Mouse (Mus musculus) T-cell, adult 2 months (primary cell): ENCODE results near the gene Olfr12.

Source experiments
- DNase-seq: peaks from one replicate; pipeline ENCODE4 v3.0.0; 2022; ENCODE audit warnings: low spot score

The Olfr12 gene

DNA sequence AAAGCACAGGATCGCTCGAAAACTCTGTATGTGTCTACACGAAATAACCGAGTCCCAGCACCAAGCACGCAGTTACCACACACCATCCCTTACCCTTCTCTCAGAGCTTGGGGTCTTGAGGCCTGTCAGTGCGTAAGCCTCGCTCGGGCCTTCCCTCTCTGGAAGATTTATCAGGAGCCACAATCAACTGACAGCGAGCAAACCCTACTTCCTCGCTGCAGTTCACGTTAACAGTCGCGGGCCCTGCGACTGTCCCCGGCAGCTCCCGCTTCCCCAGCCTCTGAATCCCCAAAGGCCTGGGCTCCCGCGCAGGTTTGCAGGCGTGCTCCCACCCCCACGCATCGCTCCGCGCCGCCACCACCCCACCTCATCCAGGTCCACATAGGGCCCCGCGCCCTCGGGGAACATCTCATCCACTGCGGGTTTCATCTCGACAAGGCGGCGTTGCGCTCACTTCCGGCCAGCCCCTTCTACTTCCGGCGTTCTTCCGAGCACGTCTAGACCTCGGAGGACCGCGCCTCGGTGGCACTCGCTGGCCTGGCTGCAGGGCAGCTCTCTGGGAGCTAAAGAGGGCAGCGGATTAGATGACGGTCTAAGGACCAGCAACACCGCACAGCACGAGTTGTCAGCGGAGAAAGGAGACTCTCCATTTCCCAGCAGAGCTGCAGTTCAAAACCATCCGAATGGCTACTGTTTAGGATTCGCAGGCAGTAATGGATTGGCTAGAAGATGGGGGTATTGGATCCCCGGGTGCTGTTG is 24.1 kb downstream of the Olfr12 start, which contains the start of gene Cops9:
TSS of gene Cops9 (minus strand) at position 472 of the 759 bp plus-strand sequence.
- DNase-seq = peak; percentile 85

DNA sequence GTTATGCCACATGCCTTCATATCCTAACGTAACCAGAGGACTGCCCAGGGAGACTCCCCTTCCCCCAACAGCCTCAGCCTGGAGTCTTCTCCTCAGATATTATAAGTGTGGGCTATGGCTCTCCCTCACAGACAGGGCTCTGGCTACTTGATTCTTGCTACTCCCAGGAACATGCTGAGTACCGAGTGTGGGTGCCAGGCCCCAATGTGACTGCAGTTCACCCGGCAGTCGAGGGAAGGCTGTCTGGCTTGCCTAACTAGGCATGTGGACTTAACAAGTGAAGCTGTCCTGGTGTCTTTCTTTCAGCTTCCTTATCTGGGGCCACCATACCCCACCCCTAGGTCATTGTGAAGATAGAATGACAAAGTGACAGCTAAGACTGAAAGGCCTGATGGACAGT is 26.1 kb downstream of the Olfr12 start:
- DNase-seq = no peak

DNA sequence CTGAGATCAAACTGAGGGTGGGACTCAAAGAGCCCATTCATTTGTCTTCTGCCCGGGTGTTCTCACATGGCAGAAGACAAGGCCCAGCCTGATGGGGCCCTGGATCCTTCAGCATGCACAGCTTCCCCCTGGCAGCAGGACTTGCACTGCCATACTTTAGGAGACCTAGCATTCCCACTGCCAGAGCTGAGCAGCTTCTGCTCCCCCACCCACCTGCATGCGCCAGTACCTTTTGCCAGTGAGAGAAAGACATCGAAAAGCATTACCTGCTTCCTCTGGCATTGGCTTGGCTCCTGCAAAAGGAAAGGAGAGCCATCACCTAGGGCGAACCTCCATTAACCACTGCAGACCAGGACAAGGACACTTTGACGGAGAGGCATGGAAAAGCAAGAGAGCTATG is 27.3 kb downstream of the Olfr12 start:
- DNase-seq = no peak

DNA sequence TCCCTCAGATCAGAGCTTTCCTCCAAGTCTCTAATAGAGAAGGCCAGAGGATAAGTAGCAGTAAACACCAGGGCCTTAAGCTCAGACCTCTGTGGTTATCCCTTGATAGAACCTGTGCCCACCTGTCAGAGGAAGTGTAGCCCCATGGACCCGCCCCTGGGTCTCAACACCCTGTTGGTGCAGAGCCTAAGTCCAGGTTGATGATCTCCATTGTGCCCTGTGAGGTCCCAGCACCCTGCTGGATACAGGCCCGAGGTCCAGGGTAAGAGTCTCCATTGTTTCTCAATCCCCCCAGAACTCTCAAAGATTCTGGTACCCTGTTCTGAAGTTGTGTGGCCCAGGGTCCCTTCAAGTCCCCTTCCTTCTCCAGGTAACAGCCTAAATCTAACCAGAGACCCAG is 28.5 kb downstream of the Olfr12 start:
- DNase-seq = no peak

DNA sequence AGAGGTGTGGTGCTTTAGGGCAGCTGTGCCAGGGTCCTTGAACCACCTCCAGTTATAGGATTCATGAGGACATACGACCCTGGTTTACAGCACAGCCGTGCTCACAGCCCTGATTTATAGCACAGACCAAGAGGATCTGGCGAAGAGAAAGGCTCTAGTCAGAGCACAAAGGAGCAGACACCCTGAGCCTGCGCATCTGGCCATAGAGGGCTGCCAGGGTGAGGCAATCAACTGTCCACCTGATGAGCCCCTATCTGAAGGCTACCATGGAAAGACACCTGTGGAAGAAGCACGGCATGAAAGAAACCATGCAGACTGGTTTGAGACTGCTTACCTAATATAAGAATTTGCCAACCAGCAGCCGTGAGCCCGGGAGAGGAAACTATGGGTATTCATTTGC is 29.0 kb downstream of the Olfr12 start:
- DNase-seq = no peak

DNA sequence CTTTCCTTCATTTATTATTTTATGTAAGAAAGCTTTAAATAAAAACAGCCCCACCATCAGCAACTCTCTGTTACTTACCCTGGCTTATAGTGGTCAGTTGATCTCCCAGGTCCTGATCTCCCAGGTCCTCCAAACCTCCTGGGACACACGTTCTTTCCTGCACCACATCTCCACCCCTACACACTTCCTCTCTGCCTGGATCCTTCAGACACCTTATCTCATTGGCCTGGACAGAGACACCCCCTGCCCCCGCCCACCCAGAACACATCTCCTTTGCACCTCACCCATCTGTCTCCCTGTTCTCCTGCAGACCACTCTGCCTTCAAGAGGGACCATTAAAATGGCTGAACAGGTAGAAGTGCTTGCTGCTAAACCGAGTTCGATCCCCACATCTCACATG is 29.4 kb downstream of the Olfr12 start:
- no peak for DNase-seq

DNA sequence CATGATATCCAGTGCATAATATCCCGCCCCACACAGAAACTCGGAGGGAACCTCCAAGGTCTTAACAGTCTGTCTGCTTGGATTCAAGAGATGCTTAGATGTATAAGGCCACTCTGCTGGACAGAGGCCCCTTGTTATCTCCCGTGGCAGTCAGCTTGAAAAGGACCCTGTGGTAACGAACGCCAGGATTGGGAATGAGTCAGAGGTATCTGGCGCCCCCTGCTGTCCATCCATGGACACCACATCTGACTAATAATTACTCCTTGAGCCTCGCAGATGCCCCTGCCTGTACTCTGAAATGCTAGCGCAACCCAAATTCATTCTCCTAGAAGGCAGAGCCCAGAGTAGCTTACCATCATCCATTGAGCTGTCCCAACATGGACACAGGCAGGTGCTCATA is 30.2 kb downstream of the Olfr12 start:
- DNase-seq = peak; percentile 24

DNA sequence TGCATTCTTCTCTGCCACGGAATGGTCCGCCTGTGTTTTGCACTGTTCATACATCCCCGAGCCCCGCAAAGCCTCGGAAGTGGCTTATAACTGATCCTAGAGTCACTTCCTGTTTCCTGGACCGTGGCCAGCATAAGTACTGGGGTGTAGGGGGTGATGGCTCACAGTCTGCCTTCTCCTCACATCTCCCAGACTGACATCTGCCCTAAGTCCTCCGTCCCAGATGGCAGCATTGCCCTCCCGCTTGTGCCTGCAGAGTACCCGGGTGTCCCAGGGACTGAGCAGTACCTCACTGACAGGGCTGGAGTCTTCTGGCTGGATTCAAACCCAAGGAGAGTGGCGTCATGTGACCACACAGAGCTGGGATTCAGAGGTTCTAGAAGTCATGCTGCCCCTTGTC is 30.6 kb downstream of the Olfr12 start:
- DNase-seq = peak; percentile 10

DNA sequence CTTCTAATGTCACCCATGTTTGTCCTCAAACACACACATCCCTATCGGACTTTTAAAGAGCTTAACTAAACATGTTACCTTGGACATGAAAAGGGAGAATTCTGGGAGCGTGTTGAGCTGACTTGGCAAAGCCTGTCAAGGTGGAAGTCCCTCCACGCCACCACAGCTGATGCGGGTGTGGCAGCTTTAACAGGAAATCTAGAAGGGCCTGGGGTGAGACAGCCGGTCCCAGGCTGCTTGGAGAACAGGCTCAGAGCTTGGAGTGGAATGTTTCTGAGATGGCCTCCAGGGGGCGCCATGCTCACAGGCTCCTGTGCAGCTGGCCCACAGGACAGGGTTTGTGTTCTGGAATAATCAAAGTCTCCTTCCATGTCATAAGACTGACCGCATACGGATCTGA is 31.1 kb downstream of the Olfr12 start, which contains the start of gene Otos:
TSS of gene Otos (minus strand) at position 169 of the 400 bp plus-strand sequence.
- peak; percentile 43 for DNase-seq

DNA sequence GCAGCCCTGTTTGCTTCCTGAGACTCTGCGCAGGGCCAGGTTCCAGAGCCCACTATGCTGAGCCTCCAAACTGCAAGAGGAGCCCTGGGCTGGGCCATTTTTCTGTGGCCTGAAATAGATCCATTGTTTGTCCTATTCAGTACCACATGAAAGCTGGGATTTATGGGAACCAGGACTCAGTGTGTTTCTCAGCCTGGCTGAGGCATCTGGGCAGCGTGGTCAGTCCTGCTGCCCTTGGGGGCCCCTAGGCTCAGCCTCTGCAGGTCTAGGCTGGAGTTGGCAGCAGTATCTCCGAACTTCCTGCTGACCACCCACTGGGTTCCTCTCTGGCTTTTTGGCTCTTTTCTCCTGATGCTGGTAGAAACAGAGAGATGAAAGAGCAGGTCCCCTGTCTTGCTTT is 33.9 kb downstream of the Olfr12 start:
- no peak for DNase-seq

DNA sequence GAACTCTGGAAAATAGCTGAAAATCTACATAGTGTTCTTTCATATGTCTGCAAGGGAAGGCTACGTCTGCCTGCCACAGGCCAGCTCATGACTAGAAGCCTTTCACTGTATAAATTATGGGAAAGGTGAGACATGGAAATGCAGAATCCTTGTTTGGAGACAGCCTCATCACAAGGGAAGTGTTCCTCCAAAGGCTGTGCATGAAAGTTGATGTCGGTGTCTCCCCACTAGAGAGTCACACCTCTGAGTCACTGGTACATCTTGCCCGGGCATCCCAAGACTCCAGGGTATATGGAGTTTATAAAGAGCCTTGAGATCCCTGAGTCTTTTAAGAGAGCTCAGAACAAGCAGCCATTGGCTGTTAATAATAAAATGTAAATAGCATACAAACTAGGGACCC is 35.6 kb downstream of the Olfr12 start:
- no peak for DNase-seq

DNA sequence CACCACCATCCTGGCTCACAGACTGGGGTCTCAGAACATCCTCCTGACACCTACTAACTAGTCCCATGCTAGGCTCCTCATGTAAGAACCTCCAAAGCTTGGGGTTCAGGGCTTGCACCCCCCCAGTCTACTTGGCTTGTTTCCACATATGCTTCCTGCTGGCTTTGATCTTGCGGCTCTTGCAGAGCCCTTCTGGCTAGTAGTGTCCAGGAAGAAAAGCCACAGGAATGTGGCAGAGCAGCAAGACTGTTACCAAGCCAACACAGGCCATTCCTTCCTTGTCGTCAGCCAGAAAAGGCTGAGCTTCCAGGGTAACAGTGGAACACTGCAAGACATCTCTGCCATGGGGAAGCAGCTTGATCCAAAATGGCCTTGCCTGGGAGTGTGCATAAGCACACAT is 37.1 kb downstream of the Olfr12 start:
- DNase-seq = no peak

DNA sequence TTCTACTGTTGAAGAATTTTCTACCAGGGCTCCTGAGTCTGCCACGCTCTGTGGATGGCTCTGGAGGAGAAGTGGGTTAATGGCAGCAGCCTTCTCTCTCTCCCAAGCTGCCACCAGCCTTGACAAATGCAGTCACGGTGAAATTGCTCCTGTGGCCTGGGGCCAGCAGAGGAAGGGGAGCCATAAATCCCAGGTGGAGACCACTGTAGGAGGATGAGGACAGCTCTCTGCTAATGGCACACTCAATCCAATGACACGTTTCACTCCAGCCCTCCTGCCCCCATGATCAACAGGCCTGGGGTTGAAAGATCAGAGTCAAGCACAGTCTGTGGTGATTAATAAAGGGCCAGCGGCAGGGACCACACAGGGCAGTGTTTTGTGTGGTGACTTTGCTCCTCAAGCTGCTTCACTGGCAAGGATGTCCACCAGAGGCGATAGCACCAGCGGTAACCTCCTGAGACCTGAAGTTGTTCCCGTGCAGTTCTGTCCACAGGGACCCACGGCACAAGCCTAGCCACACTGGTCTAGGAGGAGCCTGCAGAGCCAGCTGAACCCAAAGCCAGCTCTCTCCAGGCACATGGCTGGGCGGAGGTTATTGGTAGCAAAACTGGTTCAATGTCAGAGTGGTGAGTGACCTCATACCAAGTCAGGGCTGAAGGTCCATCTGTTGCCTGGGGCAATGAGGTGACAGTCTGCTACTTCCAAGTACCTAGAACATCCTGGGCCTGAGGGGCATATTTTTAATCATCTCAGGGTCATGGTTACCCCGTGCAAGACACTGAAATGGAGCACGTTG is 39.6 kb downstream of the Olfr12 start:
- no peak for DNase-seq

DNA sequence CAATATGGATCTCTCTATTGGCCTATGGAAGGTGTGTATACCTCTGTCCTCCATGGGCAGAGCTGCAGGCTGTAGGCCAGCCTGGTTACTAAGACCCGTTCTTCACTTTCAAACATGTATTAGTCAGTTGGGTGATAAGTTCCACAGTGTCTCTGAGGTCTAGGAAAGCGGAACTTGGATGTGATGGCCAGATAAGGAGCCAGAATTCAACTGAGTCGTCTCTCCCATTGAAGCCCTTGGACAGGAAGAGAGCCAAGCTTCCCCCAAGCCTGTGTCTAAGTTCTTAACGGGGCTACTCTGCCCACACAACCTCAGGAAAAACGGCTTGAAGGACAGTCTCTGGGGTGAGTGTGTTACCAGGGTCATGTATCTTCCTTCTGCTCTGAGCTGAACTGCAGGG is 41.8 kb downstream of the Olfr12 start:
- no peak for DNase-seq

DNA sequence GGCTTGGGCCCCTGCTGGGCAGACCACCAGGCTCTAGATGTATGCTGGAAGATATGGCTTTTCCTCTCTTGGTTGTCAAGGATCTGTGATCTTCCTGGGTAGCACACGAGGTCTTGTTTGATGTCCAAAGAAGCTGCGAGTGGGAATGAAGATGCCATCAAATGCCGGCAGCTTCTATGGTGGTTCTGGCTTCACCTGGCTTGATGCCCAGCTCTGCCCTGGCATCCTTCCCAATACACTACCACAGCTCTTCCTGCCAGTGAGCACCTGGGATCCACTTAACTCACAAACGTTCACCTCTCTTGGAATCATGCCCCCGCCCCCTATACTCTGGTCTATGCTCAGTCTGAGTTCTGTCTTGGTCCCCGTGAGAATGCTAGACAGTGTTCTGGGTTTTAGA is 49.5 kb downstream of the Olfr12 start:
- DNase-seq = no peak

DNA sequence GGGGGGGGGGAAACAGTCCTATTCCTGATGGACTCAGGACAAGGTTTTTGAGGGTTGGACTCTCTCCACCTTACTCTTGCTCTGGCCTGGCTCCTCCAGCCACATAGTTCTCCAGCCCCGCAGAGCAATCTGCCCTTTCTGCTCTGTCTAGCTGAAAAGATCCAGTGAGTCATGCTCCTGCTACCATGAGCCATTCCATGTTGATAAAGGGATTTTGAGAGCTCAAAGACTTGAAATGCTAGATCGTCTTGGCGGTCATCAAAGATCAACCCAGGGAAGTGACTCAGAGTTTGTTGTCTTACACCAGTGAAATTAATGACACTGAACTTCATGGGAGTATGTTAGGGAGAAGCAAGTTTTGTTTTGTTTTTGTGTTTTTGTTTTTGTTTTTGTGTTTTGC is 51.8 kb downstream of the Olfr12 start:
- no peak for DNase-seq

DNA sequence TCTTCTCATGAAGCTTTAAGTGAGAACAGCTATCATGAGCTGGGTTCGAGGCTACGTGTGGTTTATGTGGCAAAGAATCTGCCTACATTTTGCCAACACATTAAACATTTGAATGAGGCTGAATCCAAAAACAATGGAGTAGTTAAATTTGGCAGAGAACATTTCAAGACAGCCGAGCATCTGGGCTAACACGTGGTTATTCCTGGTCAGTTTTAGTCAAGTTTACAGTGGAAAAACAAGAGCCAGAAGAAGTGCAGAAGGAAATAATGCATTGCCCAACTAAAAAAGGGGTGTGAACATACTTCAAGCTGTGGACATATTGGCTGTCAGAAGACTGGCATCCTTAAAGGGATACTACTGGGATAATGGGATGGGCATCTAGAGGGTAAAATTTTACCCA is 53.7 kb downstream of the Olfr12 start:
- no peak for DNase-seq
